Mouse (Mus musculus): ENCODE results near the gene L3mbtl2.

The L3mbtl2 gene

DNA sequence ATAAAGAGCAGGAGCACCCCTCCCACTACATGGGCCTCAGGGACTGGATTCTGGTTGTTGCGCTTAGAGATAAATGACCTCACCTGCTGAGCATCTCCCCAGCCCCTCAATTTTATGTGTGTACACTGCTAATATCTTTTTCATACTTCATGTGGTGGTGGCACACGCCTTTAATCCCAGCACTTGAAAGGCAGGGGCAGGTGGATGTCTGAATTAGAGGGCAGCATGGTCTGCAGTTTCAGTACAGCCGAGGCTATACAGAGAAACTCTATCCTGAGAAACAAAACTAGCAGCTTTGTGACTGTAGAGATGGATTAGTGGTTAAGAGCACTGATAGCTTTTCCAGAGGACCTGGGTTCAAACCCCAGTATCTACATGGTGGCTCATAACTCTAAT lies 39.4 kb downstream of the L3mbtl2 start:
- no peak for DNase-seq (ENCODE audit: extremely low spot score, low read depth, low spot score)

- DNase-seq (ENCODE audit: extremely low spot score, low read depth, low spot score) = no peak
These were observed 45.3 kb downstream of the L3mbtl2 start for GRCm38 (mm10) chr15:81708991-81709390.

DNA sequence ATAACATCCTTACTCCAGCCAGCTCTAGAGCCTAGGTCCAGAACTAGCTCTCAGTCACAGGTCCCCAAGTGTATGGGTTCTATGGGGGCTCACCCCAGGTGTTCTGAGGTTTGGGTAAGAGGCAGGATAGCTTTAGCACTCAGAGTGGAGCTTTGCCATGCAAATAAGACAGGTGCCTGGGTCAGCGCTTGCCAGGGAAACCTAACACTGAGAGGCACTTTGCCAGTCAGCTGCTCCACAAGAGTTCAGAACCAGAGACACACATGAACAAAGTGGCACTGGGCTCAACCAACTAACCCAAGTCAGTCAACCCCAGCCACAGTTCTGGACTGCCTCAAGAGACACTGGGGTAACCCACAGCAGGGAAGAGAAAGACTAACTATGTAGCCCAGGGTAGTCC lies 46.0 kb downstream of the L3mbtl2 start:
- no peak for DNase-seq (ENCODE audit: extremely low spot score, low read depth, low spot score)

GRCm38 (mm10) chr15:81710801-81711200 lies 47.1 kb downstream of the L3mbtl2 start:
- no peak for DNase-seq (ENCODE audit: extremely low spot score, low read depth, low spot score)

DNA sequence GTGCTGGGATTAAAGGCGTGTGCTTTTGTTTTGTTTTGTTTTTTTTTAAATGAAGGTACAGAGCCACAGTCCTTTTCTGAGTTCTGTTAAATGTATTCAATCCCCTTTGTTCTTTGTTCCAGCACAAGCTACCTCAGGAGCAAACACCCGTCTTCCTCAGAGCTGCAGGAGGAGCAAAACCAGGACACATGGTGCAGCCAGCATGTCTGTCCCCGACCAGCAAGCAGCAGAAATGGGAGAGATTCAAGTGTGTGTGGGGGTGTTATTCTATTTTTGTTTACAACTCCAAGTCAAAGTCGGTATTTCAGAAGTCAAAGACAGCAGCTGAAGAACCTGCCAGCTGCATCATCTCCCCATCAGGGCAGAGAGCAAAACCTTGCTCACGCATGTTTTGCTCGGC lies 50.1 kb downstream of the L3mbtl2 start:
- DNase-seq (ENCODE audit: extremely low spot score, low read depth, low spot score) = no peak

- no peak for DNase-seq (ENCODE audit: extremely low spot score, low read depth, low spot score)
These were observed 54.8 kb downstream of the L3mbtl2 start for GRCm38 (mm10) chr15:81718336-81719138.

- DNase-seq (ENCODE audit: extremely low spot score, low read depth, low spot score) = no peak
These were observed 55.4 kb downstream of the L3mbtl2 start for GRCm38 (mm10) chr15:81719139-81719531.

DNA sequence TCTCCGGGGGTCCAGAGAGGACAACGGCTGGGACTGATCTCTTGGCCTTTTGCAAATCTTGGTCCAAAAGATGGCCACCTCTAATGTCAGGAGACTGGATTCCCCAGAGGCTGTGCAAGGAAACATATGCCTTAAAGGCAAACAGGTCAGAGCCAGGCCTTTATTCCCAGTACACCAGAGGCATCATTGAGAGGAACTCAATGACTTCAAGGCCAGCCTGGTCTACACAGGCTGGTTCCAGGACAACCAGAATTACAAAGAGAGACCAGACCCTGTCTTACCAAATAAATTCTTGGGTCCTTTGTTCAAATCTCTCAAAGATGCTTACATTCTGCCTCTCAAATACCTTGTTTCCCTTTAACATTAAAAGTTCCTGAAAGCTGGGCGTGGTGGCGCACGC lies 58.7 kb downstream of the L3mbtl2 start:
- DNase-seq (ENCODE audit: extremely low spot score, low read depth, low spot score) = no peak

DNA sequence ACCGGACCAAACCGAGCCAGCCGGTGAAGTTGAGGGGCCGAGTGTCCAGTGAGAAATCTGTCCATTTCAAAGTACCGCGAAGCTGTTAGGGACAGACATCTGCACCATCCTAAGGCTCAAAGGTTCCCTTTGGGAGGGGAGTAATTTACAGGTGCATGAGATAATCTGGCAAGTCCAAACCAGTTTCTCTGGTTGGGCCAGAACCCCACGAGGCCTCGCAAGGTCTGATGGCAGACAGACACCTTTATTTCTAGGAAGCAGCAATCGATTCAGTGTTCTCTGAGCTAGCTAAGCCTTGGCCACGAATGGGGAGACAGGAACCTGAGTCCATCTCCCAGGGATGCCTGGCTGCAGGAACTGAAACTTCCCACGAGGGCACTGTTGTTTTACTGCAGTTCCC lies 60.0 kb downstream of the L3mbtl2 start:
- no peak for DNase-seq (ENCODE audit: extremely low spot score, low read depth, low spot score)

DNA sequence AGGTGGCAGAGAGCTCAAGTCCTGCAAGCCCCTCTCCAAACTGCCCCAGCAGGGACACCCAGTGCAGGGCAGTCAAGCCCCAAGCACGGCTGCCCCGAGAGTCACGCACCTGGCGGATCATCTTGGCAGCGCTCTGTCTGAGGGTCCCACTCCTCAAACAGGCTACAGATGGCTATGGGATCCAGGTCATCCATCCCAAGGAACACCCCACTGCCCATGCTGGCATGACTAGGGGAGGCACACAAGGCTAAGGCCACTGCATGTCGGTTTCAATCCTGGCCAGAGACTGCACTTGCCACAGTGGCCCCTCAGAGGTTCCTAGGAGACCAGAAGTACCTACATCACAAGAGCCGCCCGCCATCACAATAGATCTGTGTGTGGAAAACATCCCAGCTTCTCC lies 62.3 kb downstream of the L3mbtl2 start:
- DNase-seq (ENCODE audit: extremely low spot score, low read depth, low spot score) = no peak

DNA sequence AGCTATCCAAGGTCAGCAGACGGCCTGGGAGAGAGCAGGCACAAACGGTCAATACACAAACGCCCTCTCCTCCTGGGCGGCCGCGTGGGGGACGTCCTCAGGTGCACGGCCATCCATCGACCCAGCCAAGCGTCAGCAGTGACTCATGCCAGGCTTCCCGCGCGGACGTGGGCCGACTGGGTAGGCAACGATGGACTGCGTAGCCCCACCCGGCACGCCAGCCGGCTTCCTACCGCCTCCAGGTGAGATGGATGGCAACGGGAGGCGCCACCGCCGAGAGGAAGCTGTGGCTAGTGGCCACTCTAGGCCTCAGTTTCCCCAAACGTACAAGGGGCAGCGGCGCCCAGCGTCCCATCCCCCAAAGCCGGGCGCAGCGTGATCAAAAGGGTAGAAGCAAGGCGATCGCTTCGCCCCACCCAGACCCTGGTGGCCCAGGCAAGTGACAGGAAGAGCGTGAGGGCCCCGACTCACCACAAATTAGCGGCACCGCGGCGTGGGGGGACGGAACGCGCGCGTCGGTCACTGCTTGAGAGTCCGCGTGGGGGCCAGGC lies 65.6 kb downstream of the L3mbtl2 start:
- no peak for DNase-seq (ENCODE audit: extremely low spot score, low read depth, low spot score)

DNA sequence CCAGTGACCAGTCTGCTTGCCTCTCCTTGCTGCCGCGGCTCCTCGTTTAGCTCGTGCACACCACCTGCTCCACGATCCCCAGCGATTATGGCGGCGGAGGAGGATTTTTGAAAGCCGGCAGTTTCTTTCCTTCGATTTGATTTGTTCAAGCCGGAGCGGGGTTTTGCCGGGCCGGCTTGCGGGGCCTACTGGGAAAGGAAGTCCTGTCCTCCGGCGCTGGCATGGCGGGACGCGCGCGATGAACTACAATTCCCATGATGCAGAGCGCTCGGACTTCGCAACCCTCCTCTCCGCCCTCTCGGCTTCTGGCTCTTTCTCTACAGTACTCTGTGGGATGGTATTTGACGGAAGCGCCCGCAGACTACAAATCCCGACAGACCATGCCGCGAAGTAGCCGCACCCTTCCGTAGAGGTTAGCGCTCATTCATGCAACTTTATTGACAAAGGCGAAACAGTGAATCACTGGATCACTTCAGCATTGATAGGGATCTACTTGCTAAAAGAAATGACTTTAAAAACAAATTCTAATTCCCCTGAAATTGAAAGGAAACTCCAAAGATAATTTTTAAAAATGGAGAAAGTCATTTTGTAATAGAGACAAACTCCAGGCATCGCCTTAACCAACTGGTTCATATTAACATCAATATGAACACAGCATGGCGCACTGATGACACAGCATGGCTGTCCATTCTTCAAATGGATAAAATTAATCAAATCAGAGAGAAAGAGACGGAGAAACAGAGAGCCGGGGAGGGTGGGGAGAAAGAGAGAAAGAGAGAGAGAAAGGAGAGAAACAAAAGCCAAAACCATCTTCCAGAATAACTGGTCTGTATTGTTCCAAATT lies 66.3 kb downstream of the L3mbtl2 start:
- peak; percentile 90 for DNase-seq (ENCODE audit: extremely low spot score, low read depth, low spot score)

DNA sequence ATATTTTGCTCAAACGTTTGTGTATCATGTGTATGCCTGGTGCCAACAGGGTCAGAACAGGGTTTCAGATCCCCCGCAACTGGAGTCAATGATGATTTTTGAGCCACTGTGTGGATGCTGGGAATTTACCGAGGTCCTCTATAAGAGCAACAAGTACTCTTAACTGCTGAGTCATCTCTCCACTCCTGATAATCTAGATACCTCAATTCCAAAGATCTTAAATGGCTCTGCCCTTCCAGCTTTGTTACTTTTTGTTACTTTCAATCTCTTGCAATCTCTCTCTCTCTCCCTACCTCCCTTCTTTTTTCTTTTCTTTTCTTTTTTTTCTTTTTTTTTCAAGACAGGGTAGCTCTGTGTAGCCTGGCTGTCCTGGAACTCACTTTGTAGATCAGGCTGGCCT lies 71.4 kb downstream of the L3mbtl2 start:
- DNase-seq (ENCODE audit: extremely low spot score, low read depth, low spot score) = no peak
